ENCODE assay signal across 8 mouse cellular contexts in the genomic region with DNA sequence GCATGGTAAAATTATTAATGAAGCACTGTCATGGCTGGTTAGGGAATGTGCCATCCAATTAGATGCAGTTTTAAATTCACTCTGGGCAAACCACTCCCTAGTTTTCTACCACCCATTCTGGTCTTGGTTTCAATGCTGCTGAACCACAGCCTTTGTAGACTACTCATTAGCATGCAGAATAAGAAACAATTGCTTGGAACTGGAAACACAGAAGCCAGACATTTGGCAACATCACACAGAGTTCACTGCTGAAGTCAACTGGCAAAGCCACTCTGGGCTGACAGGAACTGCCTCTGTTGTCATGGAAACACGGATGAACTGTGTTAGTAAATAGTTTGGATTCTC. TPM values are rescaled to one million over a fixed set of nuclear protein-coding genes. Genes with fewer than 3 reads are reported as not detected.
DNase-seq lines count a peak whose midpoint lies in the region.

No protein-coding gene starts in this region.

- DNase-seq in MN1 (ENCODE audit: low spot score) = peak; percentile 58
- DNase-seq in brain, embryonic 18.5 days (ENCODE audit: low read depth, low spot score) = peak; percentile 79
- peak; percentile 49 to 67 for DNase-seq in frontal cortex, adult 2 months (ENCODE audit: extremely low spot score in 1 of 2, low spot score in 1 of 2)
- DNase-seq in lung, postnatal 14 days = peak; percentile 2
- DNase-seq in ovary, postnatal 10 days (ENCODE audit: low spot score) = no peak
- no peak for DNase-seq in spleen, postnatal 4 days (ENCODE audit: low spot score in 2 of 2)
- DNase-seq in adrenal gland, postnatal 4 days (ENCODE audit: low spot score in 2 of 2) = no peak
- no peak for DNase-seq in adrenal gland, postnatal 25 days

RNA-seq across cellular contexts. Expression of gene Mapk10, which starts 50.0 kb away (rescaled TPM):
- polyA plus RNA-seq in frontal cortex, adult 2 months (2012; rRNA removed) = 120 and 124 TPM in 2 replicates
- 10 to 100 TPM; 14.5 to 18.6 TPM for total RNA-seq in adrenal gland, postnatal 4 days (2021)
- total RNA-seq in adrenal gland, postnatal 25 days (2021) = 4.8 and 8.6 TPM in 2 replicates

Comparison
In these comparisons a context has a peak if more than half of its experiments do, and no peak if none do; other contexts are left out.
1. DNase-seq: peak in MN1 (single experiment), brain, embryonic 18.5 days (single experiment), frontal cortex, adult 2 months (2 of 2) and lung, postnatal 14 days (single experiment); none in ovary, postnatal 10 days (single experiment), spleen, postnatal 4 days (0 of 2), adrenal gland, postnatal 4 days (0 of 2) and adrenal gland, postnatal 25 days (single experiment).